Comparison of ENCODE assay signal across 13 mouse cellular contexts in genomic region chr11:106598339-106598738, GRCm38 (mm10). TPM values are rescaled to one million over a fixed set of nuclear protein-coding genes. Genes with fewer than 3 reads are reported as not detected.
DNase-seq lines count a peak whose midpoint lies in the region; ATAC-seq lines count a peak whose summit lies in the region.
"Had no signal": no experiment of that assay in that cellular context is flagged by ENCODE, and none has a peak within 500 bp of the region (broad histone marks: within the 10 kb centered on the region; RNA-seq: fewer than 3 reads in every experiment).

No protein-coding gene starts in this region.

- no peaks in the 10 kb centered on the region for H3K9me3 ChIP-seq in embryonic facial prominence, embryonic 14.5 days (ENCODE audit: control insufficient read depth, low read length)
- no peaks in the 10 kb centered on the region for H3K9me3 ChIP-seq in embryonic facial prominence, embryonic 10.5 days
- no peaks in the 10 kb centered on the region for H3K9me3 ChIP-seq in liver, embryonic 15.5 days (replicated peaks)
- H3K9me3 ChIP-seq in hindbrain, embryonic 11.5 days (ENCODE audit: control insufficient read depth, low read length) = no peaks in the 10 kb centered on the region
- H3K9me3 ChIP-seq: midbrain, embryonic 12.5 days; neural tube, embryonic 13.5 days had no signal

- no peak overlapping the region for H3K27ac ChIP-seq in embryonic facial prominence, embryonic 14.5 days (replicated peaks; ENCODE audit: low read depth, low read length)
- H3K27ac ChIP-seq in embryonic facial prominence, embryonic 10.5 days (replicated peaks) = no peak overlapping the region
- H3K27ac ChIP-seq in liver, embryonic 15.5 days (replicated peaks) = peak overlapping the region; percentile 26; the same call in 1 of the 2 replicates
- H3K27ac ChIP-seq in hindbrain, embryonic 11.5 days (ENCODE audit: low read depth, low read length) = no peak overlapping the region
- H3K27ac ChIP-seq: midbrain, embryonic 12.5 days; neural tube, embryonic 13.5 days had no signal

- no peaks in the 10 kb centered on the region for H3K27me3 ChIP-seq in embryonic facial prominence, embryonic 14.5 days (replicated peaks; ENCODE audit: control insufficient read depth, insufficient read depth, low read length)
- H3K27me3 ChIP-seq in embryonic facial prominence, embryonic 10.5 days (replicated peaks; ENCODE audit: low read depth, poor library complexity, severe bottlenecking) = no peaks in the 10 kb centered on the region
- H3K27me3 ChIP-seq in liver, embryonic 15.5 days = no peaks in the 10 kb centered on the region
- no peaks in the 10 kb centered on the region for H3K27me3 ChIP-seq in hindbrain, embryonic 11.5 days (ENCODE audit: control insufficient read depth, insufficient read depth, low read length)
- H3K27me3 ChIP-seq: midbrain, embryonic 12.5 days; neural tube, embryonic 13.5 days had no signal

- 64% methylated on average over 6 of the region's 6 CpGs for WGBS in embryonic facial prominence, embryonic 14.5 days
- 81% methylated on average over 6 of the region's 6 CpGs for WGBS in embryonic facial prominence, embryonic 10.5 days
- WGBS in liver, embryonic 15.5 days (ENCODE audit: insufficient replicate concordance) = 14% methylated on average over 6 of the region's 6 CpGs
- WGBS in hindbrain, embryonic 11.5 days = 77% methylated on average over 6 of the region's 6 CpGs

- H3K4me2 ChIP-seq in embryonic facial prominence, embryonic 14.5 days (ENCODE audit: low read depth, low read length) = no peak overlapping the region
- H3K4me2 ChIP-seq in liver, embryonic 15.5 days = no peak overlapping the region
- no peak overlapping the region for H3K4me2 ChIP-seq in hindbrain, embryonic 11.5 days (replicated peaks; ENCODE audit: low read depth, low read length)
- H3K4me2 ChIP-seq: midbrain, embryonic 12.5 days; neural tube, embryonic 13.5 days had no signal

- H3K36me3 ChIP-seq in embryonic facial prominence, embryonic 14.5 days (ENCODE audit: control insufficient read depth, insufficient read depth, low read length) = no peaks in the 10 kb centered on the region
- H3K36me3 ChIP-seq in embryonic facial prominence, embryonic 10.5 days (replicated peaks) = no peaks in the 10 kb centered on the region
- no peaks in the 10 kb centered on the region; the same call in 1 of the 2 replicates for H3K36me3 ChIP-seq in liver, embryonic 15.5 days (replicated peaks)
- H3K36me3 ChIP-seq in hindbrain, embryonic 11.5 days (ENCODE audit: control insufficient read depth, insufficient read depth, low read length) = no peaks in the 10 kb centered on the region
- H3K36me3 ChIP-seq: midbrain, embryonic 12.5 days; neural tube, embryonic 13.5 days had no signal

- no peak overlapping the region for H3K9ac ChIP-seq in embryonic facial prominence, embryonic 14.5 days (ENCODE audit: low read depth, low read length)
- no peak overlapping the region for H3K9ac ChIP-seq in liver, embryonic 15.5 days
- no peak overlapping the region for H3K9ac ChIP-seq in hindbrain, embryonic 11.5 days (ENCODE audit: low read depth, low read length)
- H3K9ac ChIP-seq: midbrain, embryonic 12.5 days; neural tube, embryonic 13.5 days had no signal

- peak; percentile 65; the same call in 1 of the 2 replicates for ATAC-seq in embryonic facial prominence, embryonic 14.5 days (ENCODE audit: low read depth)
- peak; percentile 78 for ATAC-seq in liver, embryonic 15.5 days (ENCODE audit: insufficient read depth)
- no peak for ATAC-seq in hindbrain, embryonic 11.5 days (ENCODE audit: low FRiP score)

- no peak for DNase-seq in embryonic facial prominence, embryonic 14.5 days (ENCODE audit: low spot score)
- DNase-seq in embryonic facial prominence, embryonic 10.5 days (ENCODE audit: low spot score) = no peak
- DNase-seq in thymus, postnatal 14 days = peak; percentile 36
- DNase-seq in thymus, postnatal 10 days (ENCODE audit: low spot score in 2 of 2) = no peak
- DNase-seq in adrenal gland, postnatal 36 days = no peak
- no peak for DNase-seq in cerebellum, adult 18-20 months
- DNase-seq in hindbrain, embryonic 11.5 days (ENCODE audit: low spot score) = no peak
- DNase-seq: cerebellum, adult 11-12 months; gastrocnemius, postnatal 25 days; lung, adult 2 months had no signal

- no peak overlapping the region for H3K4me3 ChIP-seq in embryonic facial prominence, embryonic 14.5 days (ENCODE audit: low read depth, low read length)
- H3K4me3 ChIP-seq in embryonic facial prominence, embryonic 10.5 days = no peak overlapping the region
- no peak overlapping the region for H3K4me3 ChIP-seq in liver, embryonic 15.5 days (replicated peaks)
- H3K4me3 ChIP-seq in hindbrain, embryonic 11.5 days (ENCODE audit: low read depth, low read length) = no peak overlapping the region
- H3K4me3 ChIP-seq: midbrain, embryonic 12.5 days; neural tube, embryonic 13.5 days had no signal

- H3K4me1 ChIP-seq in embryonic facial prominence, embryonic 14.5 days (ENCODE audit: control insufficient read depth, insufficient read depth, low read length) = no peaks in the 10 kb centered on the region
- peaks cover 40% of the 10 kb centered on the region for H3K4me1 ChIP-seq in embryonic facial prominence, embryonic 10.5 days
- H3K4me1 ChIP-seq in liver, embryonic 15.5 days (replicated peaks) = peaks cover 60% of the 10 kb centered on the region
- 0 out of 2 replicates have a peak, but pooled peaks cover 3% of the 10 kb centered on the region for H3K4me1 ChIP-seq in hindbrain, embryonic 11.5 days (replicated peaks; ENCODE audit: control insufficient read depth, insufficient read depth, low read length)
- H3K4me1 ChIP-seq: midbrain, embryonic 12.5 days had no signal

RNA-seq across cellular contexts. Expression of gene Tex2, which starts 14.9 kb away (rescaled TPM):
- polyA plus RNA-seq in embryonic facial prominence, embryonic 14.5 days (2014; fragmentation: Nextera tagmentation; extraction: Ambion mirVana) = 11.0 and 12.0 TPM in 2 replicates
- polyA plus RNA-seq in embryonic facial prominence, embryonic 10.5 days (2016; fragmentation: Nextera tagmentation; extraction: Ambion mirVana) = 6.8 and 7.5 TPM in 2 replicates
- polyA plus RNA-seq in liver, embryonic 15.5 days (2015; fragmentation: Nextera tagmentation; extraction: Ambion mirVana) = 9.2 and 10.2 TPM in 2 replicates
- total RNA-seq in adrenal gland, postnatal 36 days (2021) = 10 to 100 TPM; 52.3 to 54.4 TPM
- polyA plus RNA-seq in hindbrain, embryonic 11.5 days (2014; fragmentation: Nextera tagmentation; extraction: Ambion mirVana) = 10.2 and 11.2 TPM in 2 replicates
